Mouse (Mus musculus) thymus, postnatal 0 days (tissue): ENCODE data around the gene Pspn. TPM values are rescaled to one million over a fixed set of nuclear protein-coding genes. Genes with fewer than 3 reads are reported as not detected.

ENCODE experiments used
- DNase-seq: peaks from one replicate; pipeline ENCODE4 v3.0.0-alpha.2; 2015; ENCODE audit warnings: low spot score
- polyA plus RNA-seq: library from polyadenylated mRNA; unstranded; fragments of >200 nt; fragmentation: Nextera tagmentation; extraction: Ambion mirVana; gene quantifications from 2 replicates; pipeline ENCODE4 v1.2.1, GENCODE M21; 2015

Pspn gene
- polyA plus RNA-seq, 1 experiment from 2014 or later: 0.55 TPM

GRCm38 (mm10) chr17:56997029-56997667 lies 2.7 kb downstream of the Pspn start, which contains the start of gene Alkbh7:
Gene Alkbh7, plus strand, starts transcription at chr17:56997339.
- peak; percentile 98 for DNase-seq

- no peak for DNase-seq
Observed at GRCm38 (mm10) chr17:56996506-56996905, 3.3 kb downstream of the Pspn start.

- DNase-seq: no peak
Observed at GRCm38 (mm10) chr17:56995046-56995445, 4.8 kb downstream of the Pspn start.

- DNase-seq: no peak
Observed at GRCm38 (mm10) chr17:56990966-56991365, 8.9 kb downstream of the Pspn start.

GRCm38 (mm10) chr17:56990115-56990746 lies 9.6 kb downstream of the Pspn start, which contains the start of gene Clpp:
Gene Clpp, plus strand, starts transcription at chr17:56990305.
- peak; percentile 97 for DNase-seq

GRCm38 (mm10) chr17:56989467-56990114 lies 10.2 kb downstream of the Pspn start:
- DNase-seq: no peak

- DNase-seq: no peak
Observed at GRCm38 (mm10) chr17:56988921-56989430, 10.8 kb downstream of the Pspn start.

GRCm38 (mm10) chr17:56988441-56988840 lies 11.4 kb downstream of the Pspn start:
- no peak for DNase-seq

GRCm38 (mm10) chr17:56986105-56986805 lies 13.6 kb downstream of the Pspn start:
- no peak for DNase-seq

- DNase-seq: no peak
Observed at GRCm38 (mm10) chr17:56985656-56986055, 14.2 kb downstream of the Pspn start.

GRCm38 (mm10) chr17:56984886-56985285 lies 14.9 kb downstream of the Pspn start:
- DNase-seq: no peak

GRCm38 (mm10) chr17:56982013-56982412 lies 17.8 kb downstream of the Pspn start, which contains the start of gene Acer1:
Gene Acer1, minus strand, starts transcription at chr17:56982126.
- no peak for DNase-seq

GRCm38 (mm10) chr17:56981049-56981448 lies 18.8 kb downstream of the Pspn start:
- no peak for DNase-seq

GRCm38 (mm10) chr17:56979524-56979923 lies 20.3 kb downstream of the Pspn start:
- DNase-seq: no peak

GRCm38 (mm10) chr17:56976531-56977390 lies 23.1 kb downstream of the Pspn start:
- no peak for DNase-seq

- DNase-seq: no peak
Observed at GRCm38 (mm10) chr17:56975391-56975790, 24.4 kb downstream of the Pspn start.

- DNase-seq: no peak
Observed at GRCm38 (mm10) chr17:56974708-56975240, 25.0 kb downstream of the Pspn start.

- no peak for DNase-seq
Observed at GRCm38 (mm10) chr17:56973956-56974707, 25.7 kb downstream of the Pspn start.

GRCm38 (mm10) chr17:56970081-56970480 lies 29.7 kb downstream of the Pspn start:
- no peak for DNase-seq

GRCm38 (mm10) chr17:56969321-56969720 lies 30.5 kb downstream of the Pspn start:
- no peak for DNase-seq
